Mouse (Mus musculus) forebrain, embryonic 11.5 days (tissue): ENCODE measurements at regions not wholly inside any gene's neighbourhood (a gene's known extent, or its start where the extent isn't known, plus 50 kb on each side); places are given as distances from the start of the nearest gene placed in this dataset.
A peak's percentile ranks its signal among the peaks of the same experiment; 100 is the strongest.

Experiments
- ATAC-seq: fragments of 200-750 bp; cut with Nextera tagmentation; replicated peaks from 2 replicates; pipeline ENCODE4 v1.8.0; 2017; ENCODE audit warnings: moderate TSS enrichment; ENCODE audit not compliant: low FRiP score
- DNase-seq: peaks from one replicate; pipeline ENCODE4 v3.0.0-alpha.2; 2017; ENCODE audit warnings: low spot score
- H3K27ac ChIP-seq: fragments of 300-500 bp; sonication (generic); 2 replicates; pipeline ENCODE4 v1.5.1; 2014; ENCODE audit warnings: low read depth, low read length
- H3K27me3 ChIP-seq: fragments of 300-500 bp; sonication (generic); 2 replicates; pipeline ENCODE4 v1.6.1; 2014; ENCODE audit warnings: mild to moderate bottlenecking, low read length, mixed read lengths; ENCODE audit not compliant: control insufficient read depth, insufficient read depth
- H3K36me3 ChIP-seq: fragments of 300-500 bp; sonication (generic); 2 replicates; pipeline ENCODE4 v1.6.1; 2014; ENCODE audit warnings: mild to moderate bottlenecking, low read length, moderate library complexity, mixed read lengths; ENCODE audit not compliant: control insufficient read depth, insufficient read depth
- H3K4me1 ChIP-seq: fragments of 300-500 bp; sonication (generic); replicated peaks from 2 replicates; pipeline ENCODE4 v1.6.1; 2014; ENCODE audit warnings: low read length, mixed read lengths; ENCODE audit not compliant: control insufficient read depth, insufficient read depth
- H3K4me2 ChIP-seq: fragments of 300-500 bp; sonication (generic); 2 replicates; pipeline ENCODE4 v1.6.1; 2014; ENCODE audit warnings: low read depth, mild to moderate bottlenecking, low read length, moderate library complexity, mixed read lengths; ENCODE audit not compliant: severe bottlenecking
- H3K4me3 ChIP-seq: fragments of 300-500 bp; sonication (generic); 2 replicates; pipeline ENCODE4 v1.5.1; 2014; ENCODE audit warnings: low read depth, low read length
- H3K9ac ChIP-seq: fragments of 300-500 bp; sonication (generic); 2 replicates; pipeline ENCODE4 v1.6.1; 2014; ENCODE audit warnings: low read length
- H3K9me3 ChIP-seq: fragments of 300-500 bp; sonication (generic); 2 replicates; pipeline ENCODE4 v1.6.1; 2016; ENCODE audit warnings: low read length, mixed read lengths; ENCODE audit not compliant: control insufficient read depth
- WGBS: fragments of 180-500 bp; shearing (Covaris S2); extraction: QIAGEN DNeasy Blood & Tissue Kit; methylation state at CpG from one replicate; pipeline ENCODE4 v1.1.7; 2014; 5-methylcytosine and 5-hydroxymethylcytosine counted together

DNA sequence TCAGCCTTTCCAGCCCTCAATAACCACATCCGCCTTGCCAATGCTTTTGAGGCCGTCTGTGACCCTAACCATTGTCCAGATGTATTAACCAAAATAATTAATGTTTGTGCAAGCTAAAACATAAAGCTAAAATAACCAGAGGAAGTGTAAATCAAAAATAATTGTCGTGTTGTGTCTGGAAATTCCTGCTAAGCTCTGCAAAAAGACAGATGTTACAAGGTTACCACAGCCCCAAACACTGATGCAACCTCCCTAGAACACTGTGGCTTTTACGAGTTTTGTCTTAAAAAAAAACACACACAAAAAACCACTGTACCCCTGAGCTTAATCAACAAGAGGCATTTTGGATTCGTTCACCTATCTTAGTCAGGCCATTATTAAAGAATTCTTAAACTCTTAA lies 90.5 kb upstream of the 1700021F07Rik start:
- H3K27ac ChIP-seq = no peak overlapping the region
- DNase-seq (no peak), ATAC-seq (no peak)
- H3K4me3 ChIP-seq = no peak overlapping the region
- no peaks in the 10 kb centered on the region for H3K36me3 ChIP-seq
- H3K4me2 ChIP-seq = no peak overlapping the region
- no peak overlapping the region for H3K9ac ChIP-seq
- H3K4me1 ChIP-seq = no peaks in the 10 kb centered on the region; the same call in 1 of the 2 replicates
- WGBS = 69% methylated on average over 5 of the region's 5 CpGs
- H3K27me3 ChIP-seq = no peaks in the 10 kb centered on the region
- H3K9me3 ChIP-seq = no peaks in the 10 kb centered on the region

DNA sequence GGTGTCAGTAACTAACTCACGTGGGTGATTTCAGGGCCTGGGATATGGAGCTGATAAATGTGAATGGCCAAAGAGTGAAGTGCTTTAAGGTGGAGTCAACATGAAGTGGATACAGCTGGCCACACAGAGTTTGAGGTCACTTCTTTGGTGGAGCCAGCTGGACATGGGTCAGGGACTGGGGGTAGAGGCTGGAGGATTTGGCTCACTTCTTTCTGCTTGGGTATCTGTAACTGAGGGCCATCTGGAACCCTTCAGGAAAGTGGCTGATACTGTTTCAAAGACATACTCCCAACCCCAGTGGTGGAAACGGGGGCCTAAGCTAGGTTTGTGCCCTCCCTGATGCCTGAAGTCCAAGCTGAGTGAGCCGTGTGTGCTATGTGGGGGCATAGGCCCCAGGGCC lies 90.1 kb upstream of the 1700021F07Rik start:
- ATAC-seq (no peak), DNase-seq (no peak)
- Histone ChIP-seq H3K9ac (no peak overlapping the region), H3K4me3 (no peak overlapping the region), H3K27ac (no peak overlapping the region), H3K4me1 (no peaks in the 10 kb centered on the region; the same call in 1 of the 2 replicates), H3K9me3 (no peaks in the 10 kb centered on the region), H3K4me2 (no peak overlapping the region), H3K27me3 (no peaks in the 10 kb centered on the region), H3K36me3 (no peaks in the 10 kb centered on the region)
- 59% methylated on average over 3 of the region's 3 CpGs for WGBS

GRCm38 (mm10) chr2:173432886-173433624 lies 89.3 kb upstream of the 1700021F07Rik start:
- ATAC-seq (peak; percentile 51; the same call in 1 of the 2 replicates), DNase-seq (no peak)
- Histone ChIP-seq H3K27ac (no peak overlapping the region), H3K4me2 (no peak overlapping the region), H3K9ac (no peak overlapping the region), H3K9me3 (no peaks in the 10 kb centered on the region), H3K4me1 (no peaks in the 10 kb centered on the region; the same call in 1 of the 2 replicates), H3K27me3 (no peaks in the 10 kb centered on the region), H3K4me3 (no peak overlapping the region), H3K36me3 (no peaks in the 10 kb centered on the region)
- 84% methylated on average over 9 of the region's 9 CpGs for WGBS

GRCm38 (mm10) chr2:173436580-173436979 lies 85.8 kb upstream of the 1700021F07Rik start:
- Histone ChIP-seq H3K4me3 (no peak overlapping the region), H3K27me3 (no peaks in the 10 kb centered on the region), H3K4me2 (no peak overlapping the region), H3K9ac (no peak overlapping the region), H3K4me1 (no peaks in the 10 kb centered on the region; the same call in 1 of the 2 replicates), H3K9me3 (no peaks in the 10 kb centered on the region), H3K36me3 (no peaks in the 10 kb centered on the region), H3K27ac (no peak overlapping the region)
- DNase-seq (no peak), ATAC-seq (no peak)
- 90% methylated on average over 3 of the region's 3 CpGs for WGBS

GRCm38 (mm10) chr2:173439031-173439430 lies 83.4 kb upstream of the 1700021F07Rik start:
- ATAC-seq (no peak), DNase-seq (no peak)
- H3K9me3 ChIP-seq = no peaks in the 10 kb centered on the region
- no peak overlapping the region for H3K4me2 ChIP-seq
- H3K9ac ChIP-seq = no peak overlapping the region
- no peaks in the 10 kb centered on the region; the same call in 1 of the 2 replicates for H3K4me1 ChIP-seq
- H3K27ac ChIP-seq = no peak overlapping the region
- H3K4me3 ChIP-seq = no peak overlapping the region
- H3K27me3 ChIP-seq = no peaks in the 10 kb centered on the region
- WGBS = 81% methylated on average over 9 of the region's 9 CpGs
- no peaks in the 10 kb centered on the region for H3K36me3 ChIP-seq

- Histone ChIP-seq H3K27ac (no peak overlapping the region), H3K36me3 (no peaks in the 10 kb centered on the region), H3K4me3 (no peak overlapping the region), H3K9me3 (no peaks in the 10 kb centered on the region), H3K27me3 (no peaks in the 10 kb centered on the region), H3K4me1 (no peaks in the 10 kb centered on the region; the same call in 1 of the 2 replicates), H3K4me2 (no peak overlapping the region), H3K9ac (no peak overlapping the region)
- no peak for ATAC-seq
- WGBS = 81% methylated on average over 11 of the region's 11 CpGs
- no peak for DNase-seq
These were observed 80.3 kb upstream of the 1700021F07Rik start for GRCm38 (mm10) chr2:173442056-173442455.

DNA sequence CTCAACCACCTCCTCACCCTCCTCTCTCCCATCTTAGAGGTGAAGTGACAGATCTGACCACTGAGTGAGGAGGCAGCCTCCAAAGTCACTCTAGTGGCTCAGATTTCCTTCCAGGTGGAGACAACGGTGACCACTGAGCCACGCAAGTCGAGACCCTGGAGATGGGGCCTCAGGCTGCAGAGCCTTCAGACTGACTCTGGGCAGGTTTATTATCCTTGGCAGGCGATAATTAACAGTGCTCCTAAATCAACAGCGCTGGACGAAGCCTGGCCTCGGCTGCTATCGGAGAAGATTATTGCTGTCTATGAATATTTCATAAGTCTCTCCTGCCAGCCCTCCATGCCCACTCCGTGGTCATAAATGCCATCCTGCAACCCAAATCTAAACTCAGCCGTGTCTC lies 79.1 kb upstream of the 1700021F07Rik start:
- WGBS = 82% methylated on average over 10 of the region's 10 CpGs
- no peak for DNase-seq
- no peak for ATAC-seq
- no peak overlapping the region for H3K4me3 ChIP-seq
- no peak overlapping the region for H3K27ac ChIP-seq
- H3K9ac ChIP-seq = no peak overlapping the region
- H3K9me3 ChIP-seq = no peaks in the 10 kb centered on the region; the same call in 1 of the 2 replicates
- no peaks in the 10 kb centered on the region; the same call in 1 of the 2 replicates for H3K4me1 ChIP-seq
- H3K36me3 ChIP-seq = no peaks in the 10 kb centered on the region
- H3K4me2 ChIP-seq = no peak overlapping the region
- H3K27me3 ChIP-seq = no peaks in the 10 kb centered on the region

DNA sequence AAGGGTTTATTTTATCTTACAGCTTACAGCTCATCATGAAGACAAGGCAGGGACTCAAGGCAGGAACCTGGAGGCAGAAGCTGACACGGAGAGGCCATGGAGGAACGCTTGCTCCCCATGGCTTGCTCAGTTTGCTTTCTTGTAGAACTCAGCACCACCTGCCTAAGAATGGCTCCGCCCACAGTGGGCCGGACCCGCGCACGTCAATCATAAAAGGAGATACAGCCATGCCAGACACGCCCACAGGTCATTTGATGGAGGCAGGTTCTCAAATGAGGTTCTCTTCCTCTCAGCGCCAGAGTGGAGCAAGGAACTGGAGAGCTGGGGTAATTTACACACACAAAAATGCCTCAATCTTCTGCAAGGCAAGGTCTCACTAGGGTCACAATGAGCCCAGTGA lies 78.0 kb upstream of the 1700021F07Rik start:
- H3K9me3 ChIP-seq = no peaks in the 10 kb centered on the region; the same call in 1 of the 2 replicates
- H3K9ac ChIP-seq = no peak overlapping the region
- no peaks in the 10 kb centered on the region for H3K27me3 ChIP-seq
- DNase-seq (no peak), ATAC-seq (no peak)
- 90% methylated on average over 9 of the region's 9 CpGs for WGBS
- H3K4me3 ChIP-seq = no peak overlapping the region
- H3K27ac ChIP-seq = no peak overlapping the region
- no peaks in the 10 kb centered on the region for H3K36me3 ChIP-seq
- no peak overlapping the region for H3K4me2 ChIP-seq
- no peaks in the 10 kb centered on the region; the same call in 1 of the 2 replicates for H3K4me1 ChIP-seq

GRCm38 (mm10) chr2:173445039-173445438 lies 77.3 kb upstream of the 1700021F07Rik start:
- Histone ChIP-seq H3K4me2 (no peak overlapping the region), H3K9ac (no peak overlapping the region), H3K36me3 (no peaks in the 10 kb centered on the region), H3K27ac (no peak overlapping the region), H3K4me1 (no peaks in the 10 kb centered on the region; the same call in 1 of the 2 replicates), H3K4me3 (no peak overlapping the region), H3K27me3 (no peaks in the 10 kb centered on the region), H3K9me3 (no peaks in the 10 kb centered on the region; the same call in 1 of the 2 replicates)
- WGBS = 80% methylated on average over 3 of the region's 3 CpGs
- no peak for DNase-seq
- no peak for ATAC-seq
